Mouse (Mus musculus) heart, embryonic 15.5 days (tissue): ENCODE data around the gene Olfr835. TPM values are rescaled to one million over a fixed set of nuclear protein-coding genes. Genes with fewer than 3 reads are reported as not detected.

Experiments
- ATAC-seq: fragments of 200-750 bp; cut with Nextera tagmentation; replicated peaks from 2 replicates; pipeline ENCODE4 v1.8.0; 2017; ENCODE audit warnings: low read depth, moderate TSS enrichment; ENCODE audit not compliant: insufficient number of reproducible peaks, insufficient read depth, low FRiP score
- H3K27ac ChIP-seq: fragments of 300-500 bp; sonication (generic); 2 replicates; pipeline ENCODE4 v1.5.1; 2015; ENCODE audit warnings: mild to moderate bottlenecking, inconsistent platforms
- H3K27me3 ChIP-seq: fragments of 300-500 bp; sonication (generic); 2 replicates; pipeline ENCODE4 v1.6.1; 2015; ENCODE audit warnings: inconsistent platforms
- H3K36me3 ChIP-seq: fragments of 300-500 bp; sonication (generic); 2 replicates; pipeline ENCODE4 v1.6.1; 2015; ENCODE audit warnings: mild to moderate bottlenecking, inconsistent platforms
- H3K4me1 ChIP-seq: fragments of 300-500 bp; sonication (generic); replicated peaks from 2 replicates; pipeline ENCODE4 v1.6.1; 2015; ENCODE audit warnings: inconsistent platforms
- H3K4me2 ChIP-seq: fragments of 300-500 bp; sonication (generic); 2 replicates; pipeline ENCODE4 v1.6.1; 2015; ENCODE audit warnings: inconsistent platforms, mild to moderate bottlenecking, moderate library complexity
- H3K4me3 ChIP-seq: fragments of 300-500 bp; sonication (generic); 2 replicates; pipeline ENCODE4 v1.5.1; 2015; ENCODE audit warnings: mild to moderate bottlenecking, inconsistent platforms
- H3K9ac ChIP-seq: fragments of 300-500 bp; sonication (generic); 2 replicates; pipeline ENCODE4 v1.6.1; 2015; ENCODE audit warnings: mild to moderate bottlenecking, inconsistent platforms
- H3K9me3 ChIP-seq: fragments of 300-500 bp; sonication (generic); replicated peaks from 2 replicates; pipeline ENCODE4 v1.6.1; 2016; ENCODE audit warnings: inconsistent platforms
- WGBS: fragments of 180-500 bp; shearing (Covaris S2); methylation state at CpG from one replicate; pipeline ENCODE4 v1.1.7; 2015; ENCODE audit warnings: mixed read lengths; 5-methylcytosine and 5-hydroxymethylcytosine counted together
- polyA plus RNA-seq: library from polyadenylated mRNA; unstranded; fragments of >200 nt; fragmentation: Nextera tagmentation; extraction: Ambion mirVana; gene quantifications from 2 replicates; pipeline ENCODE4 v1.2.1, GENCODE M21; 2015

The Olfr835 gene
- polyA plus RNA-seq = not detected in 2 replicates

DNA sequence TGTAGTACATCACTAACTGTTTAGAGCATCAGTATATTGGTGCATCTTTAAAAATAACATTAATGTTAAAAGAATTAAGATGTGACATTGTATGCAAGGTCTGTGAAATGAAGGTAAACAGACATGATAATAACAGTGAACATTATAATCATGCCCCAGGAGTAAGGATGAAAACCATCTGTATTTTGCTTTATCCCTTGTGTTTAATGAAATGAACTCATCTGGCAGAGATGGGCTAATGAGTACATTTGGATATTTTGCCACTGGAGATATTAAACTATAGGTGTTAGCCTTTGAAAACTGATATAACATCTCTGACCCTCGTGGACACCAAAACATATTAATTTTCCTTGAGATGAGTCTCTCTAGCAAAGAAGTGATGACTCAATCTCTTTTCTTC is at the start of gene Olfr835:
Gene Olfr835, plus strand, starts transcription at position 301 of the 400 bp plus-strand sequence.
- no peak within 1 kb of the TSS for H3K27ac ChIP-seq
- 37% methylated on average over 1 of the region's 1 CpGs for WGBS
- H3K9ac ChIP-seq = no peak within 1 kb of the TSS
- ATAC-seq = no peak
- H3K4me1 ChIP-seq = no peaks in the 10 kb centered on the region
- H3K4me3 ChIP-seq = no peak within 1 kb of the TSS
- no peak within 1 kb of the TSS for H3K4me2 ChIP-seq
- no peaks in the 10 kb centered on the region for H3K36me3 ChIP-seq
- H3K27me3 ChIP-seq = no peaks in the 10 kb centered on the region
- H3K9me3 ChIP-seq = no peaks in the 10 kb centered on the region; the same call in 1 of the 2 replicates

DNA sequence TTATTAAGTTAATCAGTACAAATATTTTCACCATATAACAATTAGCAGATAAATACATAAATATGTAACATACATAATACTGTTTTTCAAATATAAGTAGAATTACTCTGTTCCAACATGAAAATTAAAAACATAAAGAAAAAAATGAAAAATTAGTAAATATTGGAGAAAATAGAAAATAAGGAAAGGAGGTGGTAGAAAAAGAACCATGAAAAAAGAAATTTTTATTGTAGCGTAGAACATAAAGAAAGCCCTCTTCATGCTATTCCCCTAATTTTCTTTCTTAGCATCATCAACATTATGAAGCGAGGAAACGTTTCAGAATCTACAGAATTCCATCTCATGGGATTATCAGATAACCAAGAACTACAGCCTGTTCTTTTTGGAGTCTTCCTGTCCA is 44.8 kb upstream of the Olfr835 start, which contains the start of gene Olfr834:
Gene Olfr834, plus strand, starts transcription at position 301 of the 400 bp plus-strand sequence.
- H3K4me1 ChIP-seq = no peaks in the 10 kb centered on the region
- H3K36me3 ChIP-seq = no peaks in the 10 kb centered on the region
- no peak for ATAC-seq
- WGBS = 80% methylated on average over 3 of the region's 3 CpGs
- H3K9ac ChIP-seq = no peak within 1 kb of the TSS
- H3K4me2 ChIP-seq = no peak within 1 kb of the TSS
- H3K4me3 ChIP-seq = no peak within 1 kb of the TSS
- no peaks in the 10 kb centered on the region for H3K27me3 ChIP-seq
- H3K27ac ChIP-seq = no peak within 1 kb of the TSS
- H3K9me3 ChIP-seq = no peaks in the 10 kb centered on the region

GRCm38 (mm10) chr9:19084986-19085385 is 52.5 kb downstream of the Olfr835 start:
- Histone ChIP-seq H3K4me1 (no peaks in the 10 kb centered on the region), H3K27me3 (no peaks in the 10 kb centered on the region), H3K4me3 (no peak overlapping the region), H3K27ac (no peak overlapping the region), H3K9me3 (no peaks in the 10 kb centered on the region), H3K36me3 (no peaks in the 10 kb centered on the region), H3K4me2 (no peak overlapping the region), H3K9ac (no peak overlapping the region)
- ATAC-seq = no peak
- 26% methylated on average over 3 of the region's 3 CpGs for WGBS

Other genes with a start within 250 kb of the Olfr835 start
- gene Olfr828, start 213.2 kb upstream of the Olfr835 start, polyA plus RNA-seq = not detected in 2 replicates
- not detected in 2 replicates for gene Olfr829, start 177.8 kb upstream of the Olfr835 start, polyA plus RNA-seq
- gene Olfr830, start 158.0 kb upstream of the Olfr835 start, polyA plus RNA-seq = not detected in 2 replicates
- not detected in 2 replicates for gene Olfr832, start 95.6 kb upstream of the Olfr835 start, polyA plus RNA-seq
- not detected in 2 replicates for gene Olfr834, start 44.7 kb upstream of the Olfr835 start, polyA plus RNA-seq
- not detected in 2 replicates for gene Olfr836, start 87.6 kb downstream of the Olfr835 start, polyA plus RNA-seq
- not detected in 2 replicates for gene Olfr837, start 103.6 kb downstream of the Olfr835 start, polyA plus RNA-seq
- not detected in 2 replicates for gene Olfr839-ps1, start 144.6 kb downstream of the Olfr835 start, polyA plus RNA-seq
- gene Olfr843, start 219.3 kb downstream of the Olfr835 start, polyA plus RNA-seq = not detected in 2 replicates